Mouse (Mus musculus): ENCODE data around the gene 4931414P19Rik.

- TF ChIP-seq POLR2A (IDR thresholded peaks at IDR 0.05; ENCODE audit: control insufficient read depth, extremely low read depth, insufficient read depth, low read length, poor library complexity): no peak
- TF ChIP-seq CTCF (IDR thresholded peaks at IDR 0.05; ENCODE audit: borderline replicate concordance, control insufficient read depth, extremely low read depth, insufficient read depth, low read length, poor library complexity): no peak
Observed at GRCm38 (mm10) chr14:54575631-54576030, 30.2 kb downstream of the 4931414P19Rik start.

Data from thymus, adult 2 months (tissue).